Mouse (Mus musculus) layer of hippocampus, postnatal 10 days (tissue): ENCODE data around the gene Gnb1. TPM values are rescaled to one million over a fixed set of nuclear protein-coding genes. Genes with fewer than 3 reads are reported as not detected.
A peak's percentile ranks its signal among the peaks of the same experiment; 100 is the strongest.
"Not testable (repeated sequence)": the region's sequence is repeated elsewhere in the genome, so short reads cannot be mapped to it uniquely, and the experiment has no call there.

Experiments
- DNase-seq, 2 experiments: peaks; one replicate each; pipeline ENCODE4 v3.0.0; 2021; ENCODE audit warnings: low spot score in 2 of 2
- total RNA-seq, 2 experiments: library from RNA; stranded (reverse); gene quantifications; 2 replicates each; pipeline ENCODE4 v1.2.3; 2021

The Gnb1 gene
- total RNA-seq, 2 experiments from 2014 or later: 1,004 to 1,032 TPM

DNA sequence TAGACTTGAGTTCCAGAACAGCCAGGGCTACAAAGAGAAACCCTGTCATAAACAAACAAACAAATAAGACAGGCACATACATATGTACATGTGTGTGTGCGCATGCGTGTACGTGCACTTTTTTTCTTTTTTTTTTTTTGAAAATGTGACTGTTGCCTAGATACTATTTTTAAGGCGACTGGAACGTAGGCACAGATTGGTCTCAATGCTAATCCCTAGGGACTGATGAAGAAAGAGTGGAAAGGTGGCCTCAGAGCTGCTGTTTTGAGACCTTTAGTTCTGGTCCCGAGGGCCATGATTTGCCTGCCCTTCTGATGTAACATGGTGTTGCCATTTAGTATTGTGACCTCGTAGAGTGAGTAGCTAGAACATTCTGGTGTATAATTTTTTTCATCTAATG, 58.8 kb downstream of the Gnb1 start:
- DNase-seq: no peak

DNA sequence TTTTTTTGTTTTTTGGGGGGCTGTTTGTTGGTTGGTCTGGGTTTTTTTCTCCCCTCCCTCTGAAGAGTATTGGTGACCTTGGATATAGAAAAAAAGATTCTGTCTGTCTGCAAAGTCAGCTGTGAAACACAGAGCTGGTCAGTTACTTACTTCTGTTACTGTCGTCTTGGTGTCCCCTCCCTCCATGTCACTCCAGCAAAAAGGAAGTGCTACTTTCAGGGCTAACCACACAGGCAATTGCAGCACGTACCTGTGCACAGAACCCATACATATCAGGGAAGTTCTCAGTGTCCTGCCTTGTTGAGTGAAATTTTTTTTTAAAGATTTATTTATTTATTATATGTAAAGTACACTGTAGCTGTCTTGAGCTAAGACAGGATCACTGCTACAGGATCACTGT, 59.3 kb downstream of the Gnb1 start:
- no peak for DNase-seq

DNA sequence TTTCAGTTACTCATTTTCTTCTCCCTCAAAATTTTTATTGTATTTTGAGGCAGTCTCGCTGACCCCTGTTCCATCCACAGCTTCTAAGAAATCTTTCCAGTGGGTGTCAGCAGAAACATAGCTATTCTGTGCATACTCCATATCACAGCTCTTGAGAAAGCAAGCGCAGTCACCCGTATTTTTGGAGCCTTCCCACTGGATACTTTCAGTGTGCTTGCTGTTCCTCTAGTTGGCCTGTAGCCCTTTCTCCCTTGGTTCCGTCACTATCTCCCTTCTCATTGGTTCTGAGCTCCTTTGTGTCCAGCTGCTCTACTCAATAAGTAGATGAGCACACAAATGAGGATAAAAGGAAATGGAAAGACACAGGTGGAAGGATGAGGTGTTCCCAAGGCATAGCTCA, 59.9 kb downstream of the Gnb1 start:
- DNase-seq: no peak

DNA sequence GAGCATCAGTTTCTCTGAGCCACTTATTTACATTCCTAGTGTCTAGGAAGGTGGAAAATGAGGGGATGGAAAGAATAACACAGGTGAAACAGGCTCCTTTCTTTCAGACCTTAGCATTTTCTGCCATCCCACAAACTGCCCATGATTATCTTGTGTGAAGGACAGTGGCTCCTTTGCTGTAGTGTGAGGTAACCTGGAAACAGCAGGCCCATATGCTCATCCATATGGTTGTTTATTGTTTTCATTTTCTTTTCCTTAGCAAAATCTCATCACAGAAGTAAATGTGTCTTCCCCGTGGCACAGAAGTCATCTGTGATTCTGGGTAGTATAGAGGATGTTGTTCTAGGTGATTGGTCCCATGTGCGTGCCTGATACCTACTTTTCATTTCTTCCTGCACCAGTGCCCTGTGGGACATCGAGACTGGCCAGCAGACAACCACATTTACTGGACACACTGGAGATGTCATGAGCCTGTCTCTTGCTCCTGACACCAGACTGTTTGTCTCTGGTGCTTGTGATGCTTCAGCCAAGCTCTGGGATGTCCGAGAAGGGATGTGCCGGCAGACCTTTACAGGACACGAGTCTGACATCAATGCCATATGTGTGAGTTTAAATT, 61.9 kb downstream of the Gnb1 start:
- no peak for DNase-seq

DNA sequence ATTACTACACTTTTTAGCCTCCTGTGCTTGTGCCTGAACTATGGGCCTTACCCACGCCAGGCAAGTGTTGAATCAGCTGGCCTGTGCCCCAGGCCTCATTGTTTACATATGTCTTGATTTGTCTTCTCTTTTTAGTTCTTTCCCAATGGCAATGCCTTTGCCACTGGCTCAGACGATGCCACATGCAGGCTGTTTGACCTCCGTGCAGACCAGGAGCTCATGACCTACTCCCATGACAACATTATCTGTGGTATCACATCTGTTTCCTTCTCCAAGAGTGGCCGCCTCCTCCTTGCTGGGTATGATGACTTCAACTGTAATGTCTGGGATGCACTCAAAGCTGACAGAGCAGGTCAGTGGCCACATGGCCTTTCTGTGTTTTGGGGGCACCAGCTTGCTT, 63.7 kb downstream of the Gnb1 start:
- DNase-seq: no peak

DNA sequence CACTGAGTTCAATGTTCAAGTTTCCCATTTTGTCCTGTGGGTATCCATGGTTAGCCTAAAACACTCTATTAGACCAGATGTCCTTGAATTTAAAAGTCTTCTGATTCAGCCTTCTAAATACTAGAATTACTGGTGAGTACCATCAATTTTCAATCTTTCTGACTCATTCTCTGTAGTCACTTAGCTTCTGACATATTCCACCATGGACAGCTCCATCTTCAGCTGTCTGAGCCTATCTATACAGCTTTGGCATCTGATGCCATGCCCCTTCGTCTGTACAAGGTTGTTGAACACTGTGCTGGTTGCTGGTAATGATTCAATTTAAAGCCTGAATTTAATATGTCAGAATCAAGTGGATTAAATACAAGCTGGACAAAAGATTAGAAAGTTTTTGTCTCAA, 64.3 kb downstream of the Gnb1 start:
- DNase-seq: no peak

DNA sequence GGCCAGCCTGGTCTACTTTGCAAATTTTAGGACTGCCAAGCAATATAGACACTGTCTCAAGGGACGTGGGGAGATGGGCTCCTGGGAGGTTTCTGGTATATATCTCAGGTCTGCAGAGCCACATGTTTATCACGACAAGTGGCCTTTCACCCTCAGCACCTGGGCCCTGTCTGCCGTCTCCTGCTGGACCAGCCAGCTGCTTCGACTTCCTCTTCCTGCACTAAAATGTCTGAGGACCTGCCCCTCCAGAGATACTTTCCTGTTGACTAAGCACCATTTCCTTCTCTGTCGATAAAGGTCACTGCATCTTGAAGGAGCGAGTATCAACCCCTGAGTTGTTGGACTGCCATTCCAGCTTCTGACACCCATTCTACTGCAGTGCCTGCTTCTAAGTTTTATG, 68.3 kb downstream of the Gnb1 start:
- DNase-seq: no peak

DNA sequence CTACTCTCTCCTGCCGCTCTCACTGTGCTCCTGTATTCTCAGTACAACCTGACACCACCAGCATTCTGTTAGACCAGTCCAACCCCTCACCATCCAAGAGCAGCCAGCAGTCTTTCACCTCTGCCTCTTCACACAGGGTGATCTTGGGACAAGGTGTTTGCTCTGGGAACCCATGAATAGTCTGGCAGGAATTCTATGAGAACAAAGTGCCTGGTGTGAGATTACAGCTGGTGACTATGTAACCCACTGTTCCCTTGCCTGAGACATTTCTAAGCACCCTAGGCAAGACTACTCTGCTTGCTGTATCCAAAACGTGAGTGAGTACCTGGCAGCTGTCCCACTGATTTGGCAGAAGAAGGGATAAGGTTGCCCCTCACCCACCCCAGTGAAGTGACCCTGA, 69.8 kb downstream of the Gnb1 start:
- DNase-seq: no peak

DNA sequence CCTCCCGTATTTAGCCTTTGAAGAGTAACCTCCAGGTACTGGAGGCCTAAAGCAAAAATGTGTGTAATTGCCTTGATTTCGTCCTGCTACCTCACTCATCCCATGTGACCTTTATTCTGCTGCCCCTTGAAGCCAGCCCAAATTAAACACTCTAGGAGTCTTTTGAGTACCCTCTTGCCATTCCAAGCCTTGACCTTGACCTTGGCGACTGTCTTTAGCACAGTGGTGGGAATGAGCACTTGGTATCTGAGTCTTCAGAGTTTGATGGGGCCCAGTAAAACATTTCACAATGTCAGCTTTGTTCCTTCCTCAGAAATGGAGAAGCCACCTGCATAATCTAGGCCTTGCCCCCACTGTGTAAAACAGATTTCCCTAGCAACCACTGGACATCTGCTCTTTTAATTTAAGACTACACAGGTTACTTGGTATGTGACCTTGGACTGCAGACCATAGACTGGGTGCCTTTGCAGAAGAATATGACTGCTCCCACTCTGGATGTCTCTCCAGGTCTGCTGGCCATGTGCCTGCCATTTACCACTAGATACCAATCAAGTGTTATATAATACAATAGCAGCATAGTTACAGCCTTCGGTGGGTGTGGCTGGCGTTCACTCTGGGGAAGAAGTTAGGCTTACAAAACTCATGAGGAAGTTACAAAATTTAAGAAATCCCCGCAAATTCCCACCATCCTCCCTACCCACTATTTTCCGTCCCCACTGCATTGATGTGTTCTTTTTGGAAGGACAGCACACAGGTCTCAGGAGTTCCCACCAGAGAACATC, 70.7 kb downstream of the Gnb1 start, which contains the start of gene Nadk:
Gene Nadk (plus strand): TSS at position 718 of the 782 bp plus-strand sequence.
- peak in 1 of 2 experiments; percentile 24 for DNase-seq

DNA sequence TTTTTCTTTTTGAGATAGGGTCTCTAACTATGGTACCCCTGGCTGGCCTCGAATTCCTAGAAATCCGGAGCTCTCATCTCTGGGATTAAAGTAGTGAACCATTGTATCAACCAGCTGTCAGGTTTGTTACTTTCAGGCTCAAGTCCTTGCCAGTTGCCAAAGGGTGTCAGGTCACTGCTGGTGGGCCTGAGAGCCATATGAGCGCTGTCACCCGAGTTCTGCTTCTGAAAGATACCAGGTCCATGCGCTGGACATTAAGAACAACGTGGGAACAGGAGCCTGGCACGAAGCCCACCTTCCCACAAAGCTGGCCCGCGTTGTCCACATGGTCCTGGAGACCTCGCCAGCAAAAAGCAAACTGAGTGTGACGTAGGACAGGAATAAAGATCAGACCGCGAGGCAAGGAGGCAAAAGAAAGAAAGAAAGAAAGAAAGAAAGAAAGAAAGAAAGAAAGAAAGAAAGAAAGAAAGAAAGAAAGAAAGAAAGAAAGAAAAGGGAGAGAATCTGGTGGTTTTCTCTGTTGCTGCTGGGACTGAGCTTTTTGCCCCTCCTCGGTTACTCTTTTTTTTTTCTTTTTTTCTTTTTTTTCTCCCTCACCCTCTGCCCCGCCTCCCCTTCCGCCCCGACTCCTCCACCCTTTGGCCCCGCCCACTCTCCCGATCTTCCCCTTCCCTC, 71.7 kb downstream of the Gnb1 start:
- peak; percentile 59 to 64 for DNase-seq

DNA sequence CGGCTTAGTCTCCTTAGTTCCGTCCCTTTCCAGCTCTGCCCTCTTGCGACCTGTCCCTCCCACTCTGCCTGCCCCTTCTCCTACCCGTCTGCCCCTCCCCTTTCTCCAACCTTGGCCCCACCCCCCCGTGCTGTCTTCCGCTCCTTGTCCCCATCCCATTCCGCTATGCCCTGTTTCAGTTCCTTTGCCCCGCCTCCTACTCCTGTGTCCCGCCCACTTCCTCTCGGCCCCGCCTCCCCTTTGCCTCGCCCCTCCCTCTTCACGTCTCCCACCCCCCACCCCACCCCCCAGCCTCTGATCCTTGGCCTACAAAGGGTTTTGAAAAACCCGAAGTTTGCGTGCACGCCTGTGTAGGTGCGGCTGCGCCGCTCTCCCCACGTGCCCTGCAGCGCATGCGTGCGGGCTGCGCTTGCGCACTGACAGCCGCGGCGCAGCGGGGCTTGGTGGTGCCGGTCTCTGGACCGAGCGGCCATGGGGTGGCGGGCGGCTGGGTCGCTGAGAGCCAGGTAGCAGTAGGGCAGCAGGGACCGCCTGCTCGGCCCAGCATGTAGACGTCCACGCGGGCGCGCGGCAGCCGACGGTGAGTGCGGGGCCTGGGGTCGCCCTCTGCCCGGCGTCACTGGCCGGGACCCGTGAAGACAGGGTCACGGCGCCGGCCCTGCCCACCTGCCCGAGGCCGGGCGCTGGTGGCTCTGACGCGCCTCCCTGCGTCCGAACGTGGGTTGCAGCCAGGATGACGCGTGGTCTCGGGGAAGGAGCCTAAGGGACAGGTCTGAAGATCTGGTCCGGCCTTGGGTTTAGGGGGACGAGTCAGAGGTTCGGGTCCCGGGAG, 72.5 kb downstream of the Gnb1 start:
- DNase-seq: peak; percentile 95

DNA sequence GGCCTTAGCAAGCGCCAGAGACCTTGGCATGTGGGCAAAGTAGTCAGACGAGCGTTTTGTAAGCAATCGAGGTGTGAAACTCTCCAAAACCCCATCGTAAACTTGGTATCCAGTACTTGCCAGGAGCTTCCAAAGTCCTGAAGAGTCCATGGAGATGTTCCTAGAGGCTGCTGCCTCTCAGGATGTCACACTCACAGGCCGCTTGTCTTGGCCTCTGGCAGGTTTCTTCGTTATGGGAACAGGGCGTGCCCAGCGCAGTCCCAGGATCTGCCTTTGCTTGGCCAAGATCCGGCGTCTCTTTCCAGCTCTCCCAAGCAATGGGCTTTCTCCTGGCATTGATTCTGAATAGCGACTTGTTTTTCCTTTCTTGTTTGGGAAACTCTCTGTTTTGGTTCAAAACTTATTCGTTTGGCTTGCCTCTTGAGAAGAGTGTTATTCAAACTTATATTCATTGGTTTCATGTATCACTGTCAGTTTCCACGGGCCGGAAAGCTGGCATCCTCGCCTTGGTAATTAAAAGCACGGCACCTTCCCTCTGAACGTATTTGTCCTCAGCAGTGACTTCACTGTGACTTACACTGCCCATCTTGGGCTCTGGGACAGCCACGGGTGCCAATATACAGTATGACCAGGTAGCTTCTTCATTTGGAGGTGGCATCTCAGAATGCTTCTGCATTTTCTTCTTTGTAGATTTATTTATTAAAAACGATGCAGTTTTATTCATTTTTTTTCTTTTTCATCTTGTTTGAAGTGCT, 73.3 kb downstream of the Gnb1 start:
- peak in 1 of 2 experiments; percentile 51 for DNase-seq

DNA sequence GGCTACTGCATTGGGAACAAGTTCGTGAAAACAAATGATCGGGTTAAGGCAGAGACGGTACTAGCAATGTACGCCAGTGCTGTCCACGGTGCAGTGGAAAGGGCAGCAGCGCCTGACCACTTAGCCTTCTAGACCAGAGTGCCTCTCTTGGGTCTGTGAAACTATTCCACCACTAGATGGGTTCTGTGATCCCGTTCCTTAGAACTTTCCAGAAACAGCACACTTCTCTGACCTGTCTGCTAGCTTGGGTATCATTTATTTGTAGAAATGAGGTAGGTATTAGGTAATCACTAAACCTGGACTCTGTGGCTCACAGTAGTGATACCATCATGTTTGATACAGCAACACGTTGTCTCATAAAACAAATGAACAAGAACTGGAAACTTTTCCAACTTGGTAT, 75.4 kb downstream of the Gnb1 start:
- no peak for DNase-seq

DNA sequence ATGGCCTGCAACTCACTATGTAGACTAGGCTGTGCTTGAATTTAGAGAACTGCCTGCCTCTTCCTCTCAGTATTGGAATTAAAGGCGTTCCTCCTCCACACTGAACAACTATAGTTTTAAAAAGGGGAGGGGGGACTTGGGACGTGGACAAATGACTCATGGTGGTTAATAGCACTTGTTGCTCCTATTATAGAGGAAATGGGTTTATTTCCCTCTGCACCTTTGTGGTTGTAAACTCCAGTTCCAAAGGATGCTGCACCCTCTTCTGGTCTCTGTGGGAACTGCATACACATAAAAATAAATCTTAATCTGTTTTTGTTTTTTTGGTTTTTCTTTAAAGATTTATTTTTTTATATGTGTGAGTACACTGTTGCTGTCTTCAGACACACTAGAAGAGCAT, 77.0 kb downstream of the Gnb1 start:
- DNase-seq: peak in 1 of 2 experiments; percentile 39

DNA sequence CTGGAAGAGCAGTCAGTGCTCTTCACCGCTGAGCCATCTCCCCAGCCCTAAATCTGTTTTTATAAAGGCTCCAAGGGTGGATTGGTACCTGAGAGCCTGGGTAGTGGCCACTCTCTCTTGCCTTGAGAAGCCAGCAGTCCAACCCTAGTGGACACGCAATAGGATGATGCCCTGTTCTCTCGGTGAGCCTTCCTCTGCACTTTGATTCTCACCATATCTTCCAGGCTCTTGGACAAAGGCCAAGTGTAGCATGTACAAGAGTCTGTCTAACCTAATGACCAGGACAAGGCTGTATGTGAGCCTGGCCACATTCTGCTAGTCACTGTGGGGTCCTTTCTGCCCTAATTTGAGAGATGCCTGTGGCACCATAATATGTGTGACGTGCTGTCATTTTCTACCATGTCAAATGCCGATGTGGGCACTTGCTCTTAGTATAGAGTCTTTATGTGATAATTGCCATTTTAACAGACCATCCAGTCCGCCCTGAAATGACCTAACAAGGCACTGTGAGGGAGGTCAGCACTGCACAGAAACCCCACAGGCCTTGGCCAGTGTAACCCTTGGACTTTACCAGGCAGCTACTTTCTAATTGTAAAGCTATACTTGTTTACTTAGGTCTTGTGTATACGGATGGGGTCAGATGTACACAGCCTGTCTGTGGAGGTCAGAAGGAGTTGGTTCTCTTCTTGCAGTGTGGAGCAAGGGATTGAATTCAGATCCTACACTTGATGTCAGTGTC, 77.6 kb downstream of the Gnb1 start:
- no peak for DNase-seq

DNA sequence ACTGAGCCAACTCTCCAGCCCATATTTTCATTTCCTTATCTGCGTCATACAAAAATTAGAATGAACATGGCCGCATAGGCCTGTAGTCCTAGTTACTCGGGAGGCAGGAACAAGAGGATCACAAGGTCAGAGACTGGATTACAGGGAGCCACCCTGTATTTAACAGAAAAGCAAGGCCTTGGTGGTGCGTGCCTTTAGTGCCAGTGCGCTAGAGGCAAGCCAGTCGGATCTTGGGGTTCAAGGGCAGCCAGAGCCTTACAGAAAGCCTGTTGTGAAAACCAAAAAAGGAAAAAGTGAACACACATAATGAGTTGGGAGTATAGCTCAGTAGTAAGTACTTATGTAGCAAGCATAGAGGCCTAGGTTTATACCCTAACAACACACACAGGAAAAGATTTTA, 78.7 kb downstream of the Gnb1 start:
- no peak for DNase-seq

DNA sequence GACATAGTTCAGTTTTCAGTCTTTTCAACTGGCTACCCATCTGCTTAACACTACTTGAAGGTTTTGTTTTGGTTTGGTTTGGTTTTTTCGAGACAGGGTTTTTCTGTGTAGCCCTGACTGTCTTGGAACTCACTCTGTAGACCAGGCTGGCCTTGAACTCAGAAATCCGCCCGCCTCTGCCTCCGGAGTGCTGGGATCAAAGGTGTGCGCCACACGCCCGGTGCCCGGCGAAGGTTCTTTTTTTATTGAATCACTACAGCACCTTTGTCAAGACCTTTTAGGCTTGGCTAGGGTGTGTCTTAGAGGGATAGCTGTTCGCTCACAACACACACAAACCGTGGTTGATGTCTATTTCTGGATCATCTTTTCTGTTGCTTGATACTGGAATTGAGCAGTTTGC, 79.2 kb downstream of the Gnb1 start:
- DNase-seq: not testable (repeated sequence)

DNA sequence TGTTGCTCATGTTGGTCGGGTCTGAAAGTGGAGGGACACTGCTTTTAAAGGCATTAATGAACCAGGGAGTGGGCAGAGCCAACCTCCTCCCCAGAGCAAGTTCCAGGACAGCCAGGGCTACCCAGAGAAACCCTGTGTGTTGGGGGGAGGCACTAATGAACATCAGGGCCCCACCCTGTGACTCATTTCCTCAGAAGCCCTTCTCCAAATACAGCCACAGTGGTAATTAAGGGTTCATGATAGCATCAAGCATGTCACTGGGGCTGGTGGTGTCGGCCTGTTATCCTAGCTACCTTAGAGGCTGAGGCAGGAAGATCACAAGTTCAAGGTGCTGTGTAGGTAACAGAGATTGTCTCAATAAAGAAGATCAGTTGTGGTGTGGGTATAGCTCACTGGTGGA, 80.3 kb downstream of the Gnb1 start:
- no peak for DNase-seq

DNA sequence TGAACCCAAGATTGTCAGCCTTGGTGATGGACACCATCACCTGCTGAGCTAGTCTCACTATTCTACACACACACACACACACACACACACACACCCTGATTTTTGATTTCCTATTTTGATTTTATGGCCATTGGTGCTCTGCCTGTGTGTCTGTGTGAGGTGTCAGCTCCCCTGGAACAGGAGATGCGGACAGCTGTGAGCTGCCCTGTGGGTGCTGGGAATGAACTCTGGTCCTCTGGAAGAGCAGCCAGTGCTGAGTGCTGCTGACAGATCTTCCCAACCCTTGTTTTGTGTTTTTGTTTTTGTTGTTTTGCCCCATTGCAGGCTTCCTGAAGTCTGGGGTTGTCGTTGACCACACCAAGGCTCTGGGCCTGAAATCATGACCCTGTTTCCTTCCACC, 82.0 kb downstream of the Gnb1 start:
- DNase-seq: no peak

DNA sequence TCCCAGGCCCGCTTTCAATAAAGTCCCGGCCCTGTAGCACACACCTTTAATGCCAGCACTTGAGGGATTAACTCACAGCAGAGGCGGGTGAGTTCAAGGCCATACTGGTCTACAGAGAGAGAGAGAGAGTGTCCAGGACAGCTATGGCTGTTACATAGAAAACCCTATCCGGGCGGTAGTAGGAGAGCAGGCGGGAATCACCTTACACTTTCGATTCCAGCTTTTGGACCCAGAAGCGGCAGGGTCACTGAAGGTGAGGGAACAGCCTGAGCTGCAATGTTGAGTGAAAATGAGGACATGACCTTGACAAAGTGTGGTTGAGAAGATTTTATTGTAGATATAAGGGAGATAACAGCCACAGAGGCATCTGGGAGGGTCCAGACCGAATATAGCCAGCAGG, 82.7 kb downstream of the Gnb1 start:
- DNase-seq: no peak
